Mouse (Mus musculus) olfactory bulb, adult 2 months (tissue): Measurements from ENCODE around the gene Abcc6. TPM values are rescaled to one million over a fixed set of nuclear protein-coding genes. Genes with fewer than 3 reads are reported as not detected.

Experiments
- H3K27ac ChIP-seq: fragments of 200-500 bp; 2 replicates; pipeline ENCODE4 v1.5.1; 2012; ENCODE audit warnings: low read depth, low read length; ENCODE audit not compliant: insufficient read depth
- H3K4me1 ChIP-seq: fragments of 200-500 bp; 2 replicates; pipeline ENCODE4 v1.6.1; 2012; ENCODE audit warnings: low read length; ENCODE audit not compliant: control insufficient read depth, insufficient read depth
- H3K4me3 ChIP-seq: fragments of 200-500 bp; 2 replicates; pipeline ENCODE4 v1.5.1; 2012; ENCODE audit warnings: mild to moderate bottlenecking, low read depth, low read length, moderate library complexity; ENCODE audit not compliant: insufficient read depth
- CTCF ChIP-seq: fragments of 200-500 bp; IDR thresholded peaks from 2 replicates; pipeline ENCODE4 v1.5.1; 2012; ENCODE audit warnings: low read depth, mild to moderate bottlenecking, low read length, moderate library complexity; ENCODE audit not compliant: insufficient read depth
- POLR2A ChIP-seq: fragments of 200-500 bp; IDR thresholded peaks from 2 replicates; pipeline ENCODE4 v1.6.1; 2012; ENCODE audit warnings: mild to moderate bottlenecking, low read depth, low read length, moderate library complexity; ENCODE audit not compliant: insufficient read depth
- WGBS: fragments of 180-500 bp; shearing (Covaris S2); methylation state at CpG from one replicate; pipeline ENCODE4 v1.1.7; 2018; 5-methylcytosine and 5-hydroxymethylcytosine counted together
- polyA plus RNA-seq: library from polyadenylated mRNA; stranded (reverse); fragments of >200 nt; gene quantifications from 2 replicates; pipeline ENCODE4 v1.2.4, GENCODE M21; 2012; ENCODE audit warnings: low replicate concordance; ENCODE audit not compliant: missing spikeins, insufficient read depth, insufficient read length

The Abcc6 gene
- polyA plus RNA-seq, 1 experiment, result not detected

GRCm38 (mm10) chr7:46009578-46009977 is 20.5 kb downstream of the Abcc6 start:
- 5% methylated on average over 5 of the region's 5 CpGs for WGBS
- peaks cover 13% of the 10 kb centered on the region for H3K4me1 ChIP-seq
- no peak overlapping the region for H3K27ac ChIP-seq
- H3K4me3 ChIP-seq, result no peak overlapping the region
- TF ChIP-seq CTCF (peak; percentile 35; the same call in 1 of the 2 replicates), POLR2A (no peak)

- no peaks in the 10 kb centered on the region for H3K4me1 ChIP-seq
- no peak overlapping the region for H3K27ac ChIP-seq
- 62% methylated on average over 4 of the region's 4 CpGs for WGBS
- H3K4me3 ChIP-seq, result no peak overlapping the region
- TF ChIP-seq POLR2A (no peak), CTCF (no peak)
Measured at GRCm38 (mm10) chr7:46002748-46003147, 27.4 kb downstream of the Abcc6 start.

DNA sequence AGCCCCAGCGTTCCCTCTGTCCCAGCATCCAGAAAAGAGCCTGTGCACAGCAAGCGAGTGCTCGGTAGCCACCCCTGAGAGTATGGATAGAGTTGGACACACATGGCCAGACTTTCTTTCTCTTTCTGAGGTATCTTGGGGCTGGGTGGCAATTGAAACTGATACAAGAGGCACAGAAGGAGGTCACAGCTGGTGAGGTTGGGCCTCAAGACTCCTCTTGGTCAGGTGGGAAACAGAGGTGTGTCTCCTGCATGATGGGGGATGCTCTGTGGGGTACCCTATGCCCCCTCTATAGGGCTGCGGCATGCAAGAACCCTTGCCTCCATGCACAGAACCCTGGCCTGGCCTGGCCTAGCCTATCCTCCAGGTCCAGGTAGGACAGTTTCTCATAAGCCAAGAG is 29.5 kb downstream of the Abcc6 start:
- Histone ChIP-seq H3K4me3 (no peak overlapping the region), H3K4me1 (no peaks in the 10 kb centered on the region), H3K27ac (no peak overlapping the region)
- TF ChIP-seq POLR2A (no peak), CTCF (no peak)
- 93% methylated on average over 4 of the region's 4 CpGs for WGBS

DNA sequence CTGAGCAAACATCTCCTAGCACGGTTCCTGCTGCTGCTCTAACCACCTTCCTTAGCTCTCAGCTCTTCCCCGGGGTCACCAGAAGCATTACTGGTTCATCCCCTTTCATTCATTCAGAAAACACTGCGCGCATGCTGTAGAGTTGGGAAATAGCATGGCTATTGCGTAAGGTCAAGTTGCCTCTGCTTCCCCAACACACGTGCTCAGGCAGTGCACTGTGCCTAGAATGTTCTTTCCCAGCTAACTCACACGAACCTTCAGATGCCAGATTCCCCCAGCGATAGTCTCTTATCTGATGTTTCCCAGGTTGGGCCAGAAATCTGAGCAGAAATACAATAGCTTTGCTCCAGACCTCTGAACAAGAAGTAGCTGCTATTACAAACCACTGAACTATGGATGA is 37.6 kb downstream of the Abcc6 start:
- 90% methylated on average over 8 of the region's 8 CpGs for WGBS
- H3K4me3 ChIP-seq, result no peak overlapping the region
- no peak overlapping the region for H3K27ac ChIP-seq
- H3K4me1 ChIP-seq, result no peaks in the 10 kb centered on the region
- TF ChIP-seq CTCF, result no peak

- no peaks in the 10 kb centered on the region for H3K4me1 ChIP-seq
- 95% methylated on average over 1 of the region's 1 CpGs for WGBS
Measured at GRCm38 (mm10) chr7:45988344-45988743, 41.8 kb downstream of the Abcc6 start.

GRCm38 (mm10) chr7:45986893-45987292 is 43.2 kb downstream of the Abcc6 start:
- 73% methylated on average over 6 of the region's 6 CpGs for WGBS
- Histone ChIP-seq H3K27ac (no peak overlapping the region), H3K4me3 (no peak overlapping the region), H3K4me1 (no peaks in the 10 kb centered on the region)
- TF ChIP-seq POLR2A, result no peak
- TF ChIP-seq CTCF, result no peak

More at GRCm38 (mm10) chr7:45988344-45988743, 41.8 kb downstream of the Abcc6 start:
- no peak overlapping the region for H3K27ac ChIP-seq
- no peak for TF ChIP-seq CTCF
- TF ChIP-seq POLR2A, result no peak
- no peak overlapping the region for H3K4me3 ChIP-seq

DNA sequence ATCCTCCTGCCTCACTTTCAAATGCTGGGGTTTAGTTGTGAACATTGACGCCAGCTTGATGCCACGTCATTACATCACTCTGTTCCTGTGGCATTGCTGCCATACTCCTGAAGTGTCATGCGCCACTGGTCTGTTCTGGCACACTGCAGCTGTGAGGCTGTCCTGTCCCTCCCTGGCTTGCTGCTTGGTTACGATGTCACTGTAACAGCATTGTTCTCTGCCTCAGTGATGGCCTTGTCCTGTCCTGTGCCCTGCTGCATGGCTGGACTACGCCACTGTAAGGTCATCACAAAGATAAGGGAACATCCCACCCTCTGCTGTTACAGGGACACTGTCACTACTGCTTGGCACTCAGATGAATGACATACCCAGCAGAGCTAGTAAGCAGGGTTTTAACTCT is 48.5 kb downstream of the Abcc6 start:
- Histone ChIP-seq H3K4me3 (no peak overlapping the region), H3K27ac (no peak overlapping the region), H3K4me1 (no peaks in the 10 kb centered on the region)
- WGBS, result 86% methylated on average over 5 of the region's 5 CpGs
- TF ChIP-seq POLR2A (no peak), CTCF (no peak)

- Histone ChIP-seq H3K4me1 (no peaks in the 10 kb centered on the region; the same call in 1 of the 2 replicates), H3K27ac (no peak overlapping the region), H3K4me3 (no peak overlapping the region)
- 77% methylated on average over 6 of the region's 6 CpGs for WGBS
- TF ChIP-seq POLR2A, result no peak
- no peak for TF ChIP-seq CTCF
Measured at GRCm38 (mm10) chr7:45974512-45974911, 55.6 kb downstream of the Abcc6 start.

DNA sequence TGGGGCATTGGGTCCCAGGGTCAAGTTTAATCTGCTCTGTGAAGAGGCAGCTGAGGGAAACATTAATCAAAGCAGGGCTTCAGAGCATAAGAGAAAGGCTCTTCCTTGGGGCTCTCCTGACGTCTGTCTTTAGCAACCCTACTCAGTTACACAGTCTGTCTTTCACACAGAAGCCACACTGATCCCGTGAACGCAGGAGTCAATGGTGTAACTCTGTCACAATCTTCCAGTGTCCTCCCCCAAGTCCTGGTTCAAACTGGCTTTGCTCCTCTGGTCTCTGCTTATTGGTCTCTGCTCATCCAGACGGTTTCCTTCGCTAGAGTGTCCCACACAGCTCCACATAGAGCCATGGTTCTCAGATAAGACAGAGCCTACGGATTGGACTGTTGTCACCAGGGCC is 56.0 kb downstream of the Abcc6 start:
- H3K4me1 ChIP-seq, result no peaks in the 10 kb centered on the region; the same call in 1 of the 2 replicates
- H3K4me3 ChIP-seq, result no peak overlapping the region
- H3K27ac ChIP-seq, result no peak overlapping the region
- 79% methylated on average over 6 of the region's 6 CpGs for WGBS
- no peak for TF ChIP-seq CTCF
- no peak for TF ChIP-seq POLR2A

GRCm38 (mm10) chr7:45973271-45973687 is 56.8 kb downstream of the Abcc6 start:
- no peak overlapping the region for H3K4me3 ChIP-seq
- TF ChIP-seq CTCF (no peak), POLR2A (no peak)
- WGBS, result 52% methylated on average over 6 of the region's 6 CpGs

More at GRCm38 (mm10) chr7:45973271-45973687, 56.8 kb downstream of the Abcc6 start:
- Histone ChIP-seq H3K27ac (no peak overlapping the region), H3K4me1 (no peaks in the 10 kb centered on the region; the same call in 1 of the 2 replicates)
